Mouse (Mus musculus) urinary bladder, postnatal 36 days (tissue): ENCODE data around the gene Plxna2.

Experiments
- DNase-seq, 2 experiments: peaks; one replicate each; pipeline ENCODE4 v3.0.0; 2022; ENCODE audit warnings: low spot score in 2 of 2, mixed read lengths in 1 of 2

Plxna2 gene

GRCm38 (mm10) chr1:194660426-194661119 lies 42.6 kb downstream of the Plxna2 start:
- peak; percentile 55 to 67 for DNase-seq

- DNase-seq, result no peak
These were observed 45.0 kb downstream of the Plxna2 start for GRCm38 (mm10) chr1:194663021-194663420.

DNA sequence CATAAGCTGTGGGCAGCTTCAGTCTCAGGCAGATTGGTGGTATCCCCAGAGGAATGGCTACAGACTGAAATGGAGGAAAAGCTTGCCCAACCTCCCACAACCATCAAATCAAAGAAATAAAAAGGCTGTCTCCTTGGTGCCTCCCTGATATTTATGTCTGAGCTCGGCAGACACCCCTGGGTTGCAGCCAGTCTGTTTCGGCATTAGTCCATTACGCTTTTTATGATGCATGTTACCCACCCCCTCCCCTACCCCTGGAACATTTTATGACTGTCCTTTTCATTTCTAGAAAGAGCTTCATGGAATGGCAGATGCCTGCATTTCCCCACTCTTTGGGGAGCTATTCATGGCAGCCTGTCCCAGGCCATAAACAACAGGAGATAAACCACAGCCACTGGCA lies 47.7 kb downstream of the Plxna2 start:
- no peak for DNase-seq

GRCm38 (mm10) chr1:194671783-194672524 lies 53.9 kb downstream of the Plxna2 start:
- DNase-seq, result no peak

- DNase-seq, result no peak
These were observed 54.5 kb downstream of the Plxna2 start for GRCm38 (mm10) chr1:194672525-194672894.

- no peak for DNase-seq
These were observed 55.2 kb downstream of the Plxna2 start for GRCm38 (mm10) chr1:194673229-194673628.

GRCm38 (mm10) chr1:194675106-194675890 lies 57.3 kb downstream of the Plxna2 start:
- DNase-seq, result no peak

DNA sequence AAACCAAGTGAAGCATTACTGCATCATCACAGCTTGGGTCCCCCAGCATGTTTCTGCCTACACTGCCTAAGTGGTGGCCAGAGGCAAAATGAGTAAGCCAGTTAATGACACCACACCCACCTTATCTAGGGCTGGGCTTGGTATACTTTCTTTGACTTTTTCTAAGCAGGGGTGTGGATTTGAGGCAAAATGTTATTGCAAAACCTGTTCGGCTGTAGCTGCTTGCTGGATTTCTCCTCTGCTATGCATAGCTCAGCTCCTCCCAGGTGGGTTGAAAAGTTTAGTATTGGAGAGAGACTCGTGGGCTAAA lies 57.8 kb downstream of the Plxna2 start:
- DNase-seq, result peak; percentile 46 to 52

DNA sequence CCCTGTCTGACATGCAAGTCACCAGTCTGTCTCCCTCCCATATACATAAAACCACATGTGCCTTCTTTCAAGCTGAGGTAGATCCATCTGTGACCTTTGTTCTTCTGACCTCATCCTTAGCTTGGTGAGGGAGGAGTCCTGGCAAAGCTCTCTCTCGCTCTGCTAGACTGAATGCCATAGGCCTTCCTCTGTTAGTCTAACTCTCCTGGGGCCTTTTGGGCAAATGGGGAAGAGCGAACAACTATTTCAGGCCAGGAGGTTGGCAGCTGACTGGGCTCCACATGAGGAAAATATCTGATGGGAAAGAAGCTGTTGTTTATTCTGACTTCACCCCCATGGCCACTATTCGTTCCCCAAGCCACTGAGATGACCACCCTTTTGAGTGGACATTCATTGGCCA lies 59.9 kb downstream of the Plxna2 start:
- peak in 1 of 2 experiments; percentile 35 for DNase-seq

- no peak for DNase-seq
These were observed 61.1 kb downstream of the Plxna2 start for GRCm38 (mm10) chr1:194679147-194679546.

- DNase-seq, result no peak
These were observed 62.1 kb downstream of the Plxna2 start for GRCm38 (mm10) chr1:194680136-194680535.

GRCm38 (mm10) chr1:194682021-194682420 lies 64.0 kb downstream of the Plxna2 start:
- no peak for DNase-seq

- DNase-seq, result peak in 1 of 2 experiments; percentile 31
These were observed 65.1 kb downstream of the Plxna2 start for GRCm38 (mm10) chr1:194683132-194683531.

DNA sequence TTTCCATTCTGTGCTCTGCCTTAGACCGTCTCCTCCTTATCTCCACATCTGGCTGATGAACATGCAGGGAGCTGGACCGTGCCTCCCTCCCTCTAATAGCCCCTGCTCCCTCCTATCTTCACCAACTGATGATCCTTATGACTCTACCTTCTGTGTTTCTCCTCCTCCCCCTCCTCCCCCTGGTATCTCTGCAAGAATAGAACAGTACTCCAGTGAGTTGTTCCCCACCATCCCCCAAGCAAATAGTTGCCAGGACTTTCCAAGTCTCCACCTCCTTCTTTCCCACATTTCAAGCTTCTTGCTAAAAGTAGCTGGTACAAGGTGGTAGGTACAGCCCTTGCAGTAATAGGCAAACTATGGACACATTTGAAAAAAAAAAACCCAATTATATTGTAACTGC lies 67.9 kb downstream of the Plxna2 start:
- no peak for DNase-seq

- no peak for DNase-seq
These were observed 69.7 kb downstream of the Plxna2 start for GRCm38 (mm10) chr1:194687746-194688145.

GRCm38 (mm10) chr1:194688161-194688560 lies 70.1 kb downstream of the Plxna2 start:
- DNase-seq, result no peak

DNA sequence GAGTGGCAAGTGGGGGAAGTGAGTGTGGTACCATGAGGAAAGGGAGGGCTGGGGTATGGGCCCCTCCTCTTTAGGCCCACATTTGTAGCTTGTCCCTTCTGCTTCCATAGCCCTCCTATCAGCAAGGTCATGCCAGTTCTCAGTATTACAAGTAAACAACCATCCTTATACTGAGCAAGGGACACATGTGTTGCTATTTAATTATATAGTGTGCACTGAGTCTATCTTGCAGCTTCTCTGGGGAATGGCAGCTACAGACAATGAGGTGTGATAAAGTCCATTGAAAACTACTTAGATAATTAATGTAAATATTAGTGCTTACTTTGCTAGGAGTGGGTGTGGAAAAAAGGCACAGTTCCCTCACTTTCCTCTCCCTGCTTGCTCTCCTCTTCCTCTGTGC lies 75.0 kb downstream of the Plxna2 start:
- no peak for DNase-seq

DNA sequence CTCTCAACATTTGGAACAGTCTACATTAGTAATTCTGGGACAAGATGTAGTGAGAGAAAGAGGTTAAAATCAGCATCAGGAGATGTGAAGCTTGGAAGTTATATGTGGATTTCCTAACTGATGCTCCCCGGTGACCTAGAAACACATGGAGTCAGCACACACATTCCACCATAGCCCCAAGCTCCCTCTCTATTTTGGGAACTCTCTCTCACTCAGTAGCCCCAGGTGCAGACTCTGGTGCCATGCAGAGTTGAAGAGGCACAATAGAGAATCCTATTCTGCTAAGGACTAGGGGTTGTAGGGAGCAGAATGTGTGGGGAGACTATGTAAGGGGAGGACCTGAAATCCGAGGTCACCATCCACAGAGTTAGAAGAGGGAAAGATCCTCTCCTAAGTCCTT lies 75.5 kb downstream of the Plxna2 start:
- no peak for DNase-seq

GRCm38 (mm10) chr1:194694805-194695204 lies 76.8 kb downstream of the Plxna2 start:
- no peak for DNase-seq

- DNase-seq, result no peak
These were observed 79.4 kb downstream of the Plxna2 start for GRCm38 (mm10) chr1:194697439-194697838.

GRCm38 (mm10) chr1:194699321-194699720 lies 81.3 kb downstream of the Plxna2 start:
- DNase-seq, result no peak

DNA sequence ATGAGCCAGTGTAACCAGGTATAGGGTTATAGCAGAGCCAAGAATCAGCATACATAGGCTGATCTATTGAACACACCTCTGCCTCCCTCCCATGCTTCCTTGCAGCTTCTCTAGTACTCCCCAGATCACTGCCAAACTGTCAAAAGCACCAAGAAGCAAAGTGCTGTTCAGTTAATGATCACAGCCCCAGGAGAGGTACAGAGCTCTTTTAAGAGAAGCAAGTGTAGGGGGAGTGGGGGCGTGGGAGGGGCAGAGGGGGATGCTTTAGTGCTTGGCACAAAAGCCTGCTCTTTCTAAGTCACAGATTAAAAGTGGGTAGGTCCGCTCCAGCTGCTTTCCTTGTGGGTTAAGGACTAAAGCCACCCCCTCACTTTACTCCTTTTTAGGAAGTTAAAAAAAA lies 85.2 kb downstream of the Plxna2 start:
- no peak for DNase-seq
